In the genomic region with DNA sequence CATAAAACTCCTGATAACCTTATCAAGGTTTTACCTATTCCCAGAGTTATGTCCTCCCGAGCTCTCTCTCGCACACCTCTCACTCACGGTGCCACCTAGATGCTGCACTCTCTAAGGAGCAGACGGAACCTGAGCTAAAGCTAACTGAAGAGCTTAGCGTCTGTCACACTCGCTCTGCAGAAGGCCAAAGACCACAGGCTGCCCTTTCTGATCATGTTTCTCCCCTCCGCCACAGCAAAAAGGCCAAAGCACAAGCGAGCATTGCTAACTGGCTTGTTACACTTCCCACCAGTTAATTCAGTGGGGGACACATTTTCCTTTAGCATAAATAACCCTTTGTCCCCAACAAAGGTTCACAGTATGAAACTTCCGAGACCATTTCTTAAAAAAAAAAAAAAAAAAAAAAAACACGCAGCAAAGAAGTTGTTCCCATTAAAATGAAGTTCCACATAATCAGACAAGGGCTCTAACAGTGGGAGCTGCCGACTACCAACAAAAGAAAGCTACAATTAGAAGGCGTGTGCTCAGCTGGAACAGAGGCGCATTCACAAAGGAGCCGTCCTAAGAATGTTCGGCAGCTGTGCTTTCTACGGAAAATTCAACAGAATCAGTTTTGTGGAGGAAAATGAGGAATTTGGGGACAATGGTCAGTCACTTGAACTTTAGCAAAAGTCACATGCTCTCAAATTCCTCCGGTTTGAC, we compare ENCODE assay signal across 14 mouse cellular contexts. TPM values are rescaled to one million over a fixed set of nuclear protein-coding genes. Genes with fewer than 3 reads are reported as not detected.
DNase-seq lines count a peak whose midpoint lies in the region; ATAC-seq and TF ChIP-seq lines count a peak whose summit lies in the region.
"Had no signal": no experiment of that assay in that cellular context is flagged by ENCODE, and none has a peak within 500 bp of the region (broad histone marks: within the 10 kb centered on the region; RNA-seq: fewer than 3 reads in every experiment).

No protein-coding gene starts in this region.

- no peak for DNase-seq in testis, postnatal 10 days (ENCODE audit: low spot score)
- DNase-seq in left cerebral cortex, postnatal 14 days (ENCODE audit: low spot score in 2 of 2): no peak
- DNase-seq in natural killer cell, adult 2 months (ENCODE audit: low spot score in 2 of 2): no peak
- no peak for DNase-seq in adrenal gland, postnatal 10 days
- DNase-seq in adrenal gland, adult 18-20 months (ENCODE audit: low spot score in 2 of 2): no peak
- DNase-seq: cerebellum, postnatal 25 days; kidney, postnatal 4 days; liver, postnatal 0 days; thymus, adult 18-20 months had no signal

- H3K27ac ChIP-seq in testis, adult 2 months (ENCODE audit: control insufficient read depth, insufficient read depth, low read depth, low read length): peak overlapping the region; percentile 51
- no peak overlapping the region for H3K27ac ChIP-seq in forebrain, embryonic 16.5 days (ENCODE audit: low read length)
- H3K27ac ChIP-seq in midbrain, embryonic 12.5 days (replicated peaks): no peak overlapping the region

- 9% methylated on average over 17 of the region's 17 CpGs for WGBS in forebrain, embryonic 16.5 days
- 12% methylated on average over 17 of the region's 17 CpGs for WGBS in midbrain, embryonic 12.5 days

- peak; percentile 60; the same call in 1 of the 2 replicates for ATAC-seq in forebrain, embryonic 16.5 days
- peak; percentile 73 for ATAC-seq in midbrain, embryonic 12.5 days (ENCODE audit: low FRiP score, low read depth)
- ATAC-seq: inflammation-experienced regulatory T-cells, adult 6 months; liver, postnatal 0 days had no signal

- H3K4me1 ChIP-seq in testis, adult 2 months (ENCODE audit: control insufficient read depth, insufficient read depth, low read length): no peaks in the 10 kb centered on the region
- peaks cover 23% of the 10 kb centered on the region for H3K4me1 ChIP-seq in forebrain, embryonic 16.5 days (replicated peaks; ENCODE audit: control insufficient read depth, insufficient read depth, low read length)
- peaks cover 27% of the 10 kb centered on the region for H3K4me1 ChIP-seq in midbrain, embryonic 12.5 days

- H3K27me3 ChIP-seq in testis, adult 2 months (ENCODE audit: control insufficient read depth, insufficient read depth, low read length): no peaks in the 10 kb centered on the region
- no peaks in the 10 kb centered on the region for H3K27me3 ChIP-seq in forebrain, embryonic 16.5 days (replicated peaks; ENCODE audit: control insufficient read depth, insufficient read depth, low read length)
- H3K27me3 ChIP-seq in midbrain, embryonic 12.5 days: peaks cover 78% of the 10 kb centered on the region

- no peaks in the 10 kb centered on the region for H3K9me3 ChIP-seq in forebrain, embryonic 16.5 days (ENCODE audit: control insufficient read depth, low read length)
- no peaks in the 10 kb centered on the region for H3K9me3 ChIP-seq in midbrain, embryonic 12.5 days

- TF ChIP-seq POLR2A in testis, adult 2 months (IDR thresholded peaks at IDR 0.05; ENCODE audit: control insufficient read depth, low read depth, low read length): no peak

- intact Hi-C loops in left cerebral cortex, postnatal 14 days (cut with DNase I): no loop called here

- no peak overlapping the region for H3K4me3 ChIP-seq in testis, adult 2 months (ENCODE audit: control insufficient read depth, low read depth, low read length)
- H3K4me3 ChIP-seq in forebrain, embryonic 16.5 days (replicated peaks; ENCODE audit: low read length): peak overlapping the region; percentile 14; the same call in 1 of the 2 replicates
- H3K4me3 ChIP-seq in midbrain, embryonic 12.5 days: 0 out of 2 replicates have a peak overlapping the region, but pooled peaks have one; percentile 12

- peak overlapping the region; percentile 42 for H3K4me2 ChIP-seq in forebrain, embryonic 16.5 days (ENCODE audit: low read length)
- H3K4me2 ChIP-seq in midbrain, embryonic 12.5 days (replicated peaks): peak overlapping the region; percentile 36
- H3K4me2 ChIP-seq: heart, embryonic 11.5 days had no signal

- no peaks in the 10 kb centered on the region for H3K36me3 ChIP-seq in testis, adult 2 months (ENCODE audit: control insufficient read depth, insufficient read depth, low read length)
- H3K36me3 ChIP-seq in forebrain, embryonic 16.5 days (ENCODE audit: control insufficient read depth, insufficient read depth): no peaks in the 10 kb centered on the region
- no peaks in the 10 kb centered on the region for H3K36me3 ChIP-seq in midbrain, embryonic 12.5 days

- no peak overlapping the region for H3K9ac ChIP-seq in forebrain, embryonic 16.5 days (replicated peaks; ENCODE audit: low read depth, low read length)
- H3K9ac ChIP-seq in midbrain, embryonic 12.5 days (replicated peaks): no peak overlapping the region
- H3K9ac ChIP-seq: liver, postnatal 0 days had no signal

- no peak for TF ChIP-seq CTCF in testis, adult 2 months (IDR thresholded peaks at IDR 0.05; ENCODE audit: control insufficient read depth, insufficient read depth, insufficient replicate concordance, low read depth, low read length)

RNA-seq across cellular contexts. Expression of gene Gas2l3, which starts 9.1 kb away (rescaled TPM):
- polyA plus RNA-seq in testis, adult 2 months (2012; rRNA removed): 0.42 TPM in 2 replicates
- 10.2 and 12.0 TPM in 2 replicates for polyA plus RNA-seq in forebrain, embryonic 16.5 days (2015; fragmentation: Nextera tagmentation; extraction: Ambion mirVana)
- 10.9 and 13.0 TPM in 2 replicates for polyA plus RNA-seq in midbrain, embryonic 12.5 days (2016; fragmentation: Nextera tagmentation; extraction: Ambion mirVana)
- 1 to 10 TPM; 1.8 to 2.6 TPM for total RNA-seq in left cerebral cortex, postnatal 14 days (2021)
- 10 to 100 TPM in 1 of 2 experiments, 1 to 10 TPM in 1; 6.8 to 13.3 TPM for total RNA-seq in adrenal gland, postnatal 10 days (2021)
- 1 to 10 TPM; 2.2 TPM for total RNA-seq in adrenal gland, adult 18-20 months (2021)
